Mouse (Mus musculus) kidney, embryonic 15.5 days (tissue): ENCODE data around the gene Cabin1. TPM values are rescaled to one million over a fixed set of nuclear protein-coding genes. Genes with fewer than 3 reads are reported as not detected.

Experiments
- ATAC-seq: fragments of 200-750 bp; cut with Nextera tagmentation; replicated peaks from 2 replicates; pipeline ENCODE4 v1.8.0; 2017; ENCODE audit warnings: moderate TSS enrichment; ENCODE audit not compliant: low FRiP score
- H3K27ac ChIP-seq: fragments of 300-500 bp; sonication (generic); 2 replicates; pipeline ENCODE4 v1.5.1; 2015; ENCODE audit warnings: mild to moderate bottlenecking, inconsistent platforms
- H3K27me3 ChIP-seq: fragments of 300-500 bp; sonication (generic); 2 replicates; pipeline ENCODE4 v1.6.1; 2015; ENCODE audit warnings: inconsistent platforms
- H3K36me3 ChIP-seq: fragments of 300-500 bp; sonication (generic); 2 replicates; pipeline ENCODE4 v1.6.1; 2015; ENCODE audit warnings: inconsistent platforms
- H3K4me1 ChIP-seq: fragments of 300-500 bp; sonication (generic); 2 replicates; pipeline ENCODE4 v1.6.1; 2015; ENCODE audit warnings: inconsistent platforms
- H3K4me2 ChIP-seq: fragments of 300-500 bp; sonication (generic); 2 replicates; pipeline ENCODE4 v1.6.1; 2015; ENCODE audit warnings: moderate library complexity, mild to moderate bottlenecking, inconsistent platforms
- H3K4me3 ChIP-seq: fragments of 300-500 bp; sonication (generic); replicated peaks from 2 replicates; pipeline ENCODE4 v1.5.1; 2015; ENCODE audit warnings: mild to moderate bottlenecking, inconsistent platforms
- H3K9ac ChIP-seq: fragments of 300-500 bp; sonication (generic); 2 replicates; pipeline ENCODE4 v1.6.1; 2015; ENCODE audit warnings: mild to moderate bottlenecking, inconsistent platforms
- H3K9me3 ChIP-seq: fragments of 300-500 bp; sonication (generic); replicated peaks from 2 replicates; pipeline ENCODE4 v1.6.1; 2016; ENCODE audit warnings: inconsistent platforms
- WGBS: fragments of 180-500 bp; shearing (Covaris S2); methylation state at CpG from one replicate; pipeline ENCODE4 v1.1.7; 2015; ENCODE audit warnings: mixed read lengths; 5-methylcytosine and 5-hydroxymethylcytosine counted together
- polyA plus RNA-seq: library from polyadenylated mRNA; unstranded; fragments of >200 nt; fragmentation: Nextera tagmentation; extraction: Ambion mirVana; gene quantifications from 2 replicates; pipeline ENCODE4 v1.2.1, GENCODE M21; 2015

The Cabin1 gene
- polyA plus RNA-seq, 1 experiment from 2014 or later, result 35.1 TPM

DNA sequence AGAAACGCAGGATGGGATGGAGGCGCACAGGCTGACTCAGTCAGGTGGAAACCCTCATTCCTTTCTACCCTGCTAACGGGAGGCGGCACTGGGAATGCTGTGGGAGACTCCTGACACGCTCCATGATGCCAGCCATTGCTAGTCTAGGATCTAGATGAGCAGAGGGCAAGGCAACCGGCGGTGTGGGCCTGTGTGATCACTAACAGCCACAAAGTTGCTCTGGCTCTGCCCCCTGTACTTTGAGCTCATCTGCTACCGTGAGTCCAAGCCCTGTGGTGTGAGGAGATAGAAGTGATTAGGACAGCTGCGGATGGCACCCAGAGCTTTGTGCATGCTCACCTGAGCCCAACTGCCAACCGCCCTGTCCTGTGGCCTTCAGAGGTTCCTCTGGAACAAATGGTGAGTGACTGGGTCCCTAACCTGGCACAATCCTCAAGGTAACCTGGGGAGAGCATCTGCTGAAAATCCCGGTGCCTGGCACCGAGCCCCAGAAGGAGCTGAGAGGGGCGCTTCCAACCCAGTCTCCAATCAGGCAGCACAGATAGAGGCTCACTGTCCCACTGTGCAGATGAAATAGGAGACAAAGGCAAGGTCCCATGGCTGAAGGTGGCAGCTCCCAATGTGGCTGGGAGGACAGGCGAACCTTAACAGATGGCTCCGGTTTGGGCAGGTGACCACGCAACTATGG is 112.6 kb downstream of the Cabin1 start:
- no peak overlapping the region for H3K4me3 ChIP-seq
- no peaks in the 10 kb centered on the region for H3K27me3 ChIP-seq
- H3K36me3 ChIP-seq, result peaks cover 92% of the 10 kb centered on the region
- no peaks in the 10 kb centered on the region for H3K9me3 ChIP-seq
- 92% methylated on average over 16 of the region's 16 CpGs for WGBS
- ATAC-seq, result no peak; the same call in 1 of the 2 replicates
- no peaks in the 10 kb centered on the region for H3K4me1 ChIP-seq
- H3K4me2 ChIP-seq, result no peak overlapping the region
- no peak overlapping the region for H3K9ac ChIP-seq
- no peak overlapping the region for H3K27ac ChIP-seq

DNA sequence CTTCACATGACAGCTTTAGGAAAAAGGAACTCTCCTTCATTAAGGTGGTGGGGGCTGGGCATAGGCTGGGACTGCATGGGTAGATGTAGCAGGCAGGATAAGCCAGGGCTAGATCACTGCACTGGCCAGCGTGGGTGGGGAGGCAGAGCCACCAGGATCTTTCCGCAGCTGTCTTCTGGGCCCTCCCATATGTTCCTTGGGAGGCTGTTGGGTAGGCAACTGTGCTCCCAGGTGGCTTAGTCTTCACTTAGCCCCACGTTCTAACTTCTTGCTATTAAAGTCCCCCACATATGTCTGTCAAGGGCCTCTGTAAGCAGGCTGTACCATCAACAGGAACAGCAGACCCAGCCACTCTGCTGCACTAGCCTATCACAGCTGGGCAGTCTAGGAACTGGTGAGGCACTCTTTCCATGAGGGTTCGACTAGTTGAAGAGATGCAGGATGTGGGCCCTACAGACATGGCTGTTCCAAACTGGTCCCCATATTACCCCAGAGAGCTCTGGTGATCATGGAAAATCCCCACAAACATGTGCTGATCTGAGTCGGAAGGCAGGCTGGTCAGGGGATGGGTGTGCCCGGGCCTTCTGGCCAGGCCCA is 113.7 kb downstream of the Cabin1 start:
- H3K4me3 ChIP-seq, result no peak overlapping the region
- H3K27ac ChIP-seq, result no peak overlapping the region
- peaks cover 87% of the 10 kb centered on the region for H3K36me3 ChIP-seq
- H3K9ac ChIP-seq, result no peak overlapping the region
- no peak overlapping the region for H3K4me2 ChIP-seq
- WGBS, result 94% methylated on average over 6 of the region's 6 CpGs
- no peak for ATAC-seq
- no peaks in the 10 kb centered on the region for H3K9me3 ChIP-seq
- H3K4me1 ChIP-seq, result no peaks in the 10 kb centered on the region
- H3K27me3 ChIP-seq, result no peaks in the 10 kb centered on the region

DNA sequence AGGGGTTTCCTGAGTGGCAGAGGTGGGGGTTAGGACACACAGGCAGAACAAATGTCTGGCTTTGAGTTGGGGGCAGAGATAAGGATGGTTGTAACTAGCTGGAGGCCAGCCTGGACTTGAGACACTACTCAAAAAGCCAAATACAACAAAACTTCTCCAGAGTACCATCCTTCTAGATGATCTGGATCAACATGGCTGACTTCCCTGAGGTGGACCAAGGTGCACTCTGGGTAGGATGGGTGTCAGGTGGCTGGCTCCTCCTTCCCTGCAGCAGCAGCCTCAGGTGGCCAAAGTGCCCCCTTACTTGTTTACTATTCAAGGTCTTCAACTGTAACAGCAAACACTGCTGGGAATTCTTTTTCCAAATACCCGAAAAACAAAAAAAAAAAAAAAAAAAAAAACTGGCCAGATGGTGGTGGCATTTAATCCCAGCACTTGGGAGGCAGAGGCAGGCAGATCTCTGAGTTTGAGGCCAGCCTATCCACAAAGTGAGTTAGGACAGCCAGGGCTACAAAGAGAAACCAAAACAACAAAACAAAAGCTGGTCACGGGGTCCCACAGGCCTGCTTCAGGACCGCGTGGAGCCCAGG is 114.6 kb downstream of the Cabin1 start:
- Histone ChIP-seq H3K27ac (no peak overlapping the region), H3K9ac (no peak overlapping the region), H3K4me3 (no peak overlapping the region), H3K4me1 (peaks cover 3% of the 10 kb centered on the region; the same call in 1 of the 2 replicates), H3K36me3 (peaks cover 78% of the 10 kb centered on the region), H3K4me2 (no peak overlapping the region), H3K27me3 (no peaks in the 10 kb centered on the region), H3K9me3 (no peaks in the 10 kb centered on the region)
- ATAC-seq, result no peak
- WGBS, result 97% methylated on average over 4 of the region's 4 CpGs

DNA sequence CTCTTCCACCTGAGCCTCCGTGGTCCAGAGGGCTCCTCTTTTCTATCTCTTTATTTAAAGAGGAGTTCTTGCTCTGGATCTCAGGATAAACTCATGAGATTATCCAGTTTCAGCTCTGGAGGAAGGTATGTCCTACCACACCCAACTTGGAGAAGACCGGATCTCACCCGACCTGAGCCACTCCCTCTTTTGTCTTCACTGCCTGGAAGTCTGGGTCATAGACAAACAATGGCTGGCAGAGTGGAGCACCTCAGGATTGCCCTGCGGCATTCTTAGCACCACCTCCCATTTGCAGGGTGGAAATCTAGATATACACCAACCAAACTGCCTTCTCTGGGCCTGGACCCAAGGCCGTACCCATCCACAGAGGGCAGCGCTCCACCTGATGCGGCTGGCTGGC is 115.1 kb downstream of the Cabin1 start:
- Histone ChIP-seq H3K4me1 (peaks cover 8% of the 10 kb centered on the region), H3K4me2 (no peak overlapping the region), H3K27me3 (no peaks in the 10 kb centered on the region), H3K9me3 (no peaks in the 10 kb centered on the region), H3K4me3 (no peak overlapping the region), H3K9ac (no peak overlapping the region), H3K27ac (no peak overlapping the region), H3K36me3 (peaks cover 73% of the 10 kb centered on the region)
- 87% methylated on average over 7 of the region's 7 CpGs for WGBS
- ATAC-seq, result no peak

GRCm38 (mm10) chr10:75648091-75648490 is 116.0 kb downstream of the Cabin1 start:
- no peak overlapping the region for H3K27ac ChIP-seq
- peaks cover 17% of the 10 kb centered on the region for H3K4me1 ChIP-seq
- no peak for ATAC-seq
- no peaks in the 10 kb centered on the region for H3K27me3 ChIP-seq
- no peak overlapping the region for H3K9ac ChIP-seq
- H3K9me3 ChIP-seq, result no peaks in the 10 kb centered on the region
- WGBS, result 87% methylated on average over 6 of the region's 6 CpGs
- no peak overlapping the region for H3K4me2 ChIP-seq
- H3K36me3 ChIP-seq, result peaks cover 64% of the 10 kb centered on the region
- no peak overlapping the region for H3K4me3 ChIP-seq

- no peak for ATAC-seq
- Histone ChIP-seq H3K36me3 (peaks cover 57% of the 10 kb centered on the region), H3K9me3 (no peaks in the 10 kb centered on the region), H3K4me3 (no peak overlapping the region), H3K4me1 (peaks cover 23% of the 10 kb centered on the region), H3K27me3 (no peaks in the 10 kb centered on the region), H3K4me2 (no peak overlapping the region), H3K9ac (no peak overlapping the region), H3K27ac (no peak overlapping the region)
- WGBS, result 99% methylated on average over 3 of the region's 3 CpGs
Observed at GRCm38 (mm10) chr10:75647362-75647761, 116.8 kb downstream of the Cabin1 start.

GRCm38 (mm10) chr10:75646406-75646805 is 117.7 kb downstream of the Cabin1 start:
- peaks cover 47% of the 10 kb centered on the region for H3K36me3 ChIP-seq
- WGBS, result 96% methylated on average over 6 of the region's 6 CpGs
- H3K4me1 ChIP-seq, result peaks cover 23% of the 10 kb centered on the region
- H3K9me3 ChIP-seq, result no peaks in the 10 kb centered on the region
- H3K4me3 ChIP-seq, result no peak overlapping the region
- ATAC-seq, result no peak
- no peak overlapping the region for H3K4me2 ChIP-seq
- no peaks in the 10 kb centered on the region for H3K27me3 ChIP-seq
- H3K27ac ChIP-seq, result no peak overlapping the region
- no peak overlapping the region for H3K9ac ChIP-seq

- Histone ChIP-seq H3K9ac (no peak overlapping the region), H3K36me3 (peaks cover 40% of the 10 kb centered on the region), H3K4me2 (no peak overlapping the region), H3K9me3 (no peaks in the 10 kb centered on the region), H3K27me3 (no peaks in the 10 kb centered on the region), H3K4me1 (peaks cover 23% of the 10 kb centered on the region), H3K4me3 (no peak overlapping the region), H3K27ac (no peak overlapping the region)
- WGBS, result 91% methylated on average over 8 of the region's 8 CpGs
- ATAC-seq, result no peak
Observed at GRCm38 (mm10) chr10:75645616-75646015, 118.5 kb downstream of the Cabin1 start.

DNA sequence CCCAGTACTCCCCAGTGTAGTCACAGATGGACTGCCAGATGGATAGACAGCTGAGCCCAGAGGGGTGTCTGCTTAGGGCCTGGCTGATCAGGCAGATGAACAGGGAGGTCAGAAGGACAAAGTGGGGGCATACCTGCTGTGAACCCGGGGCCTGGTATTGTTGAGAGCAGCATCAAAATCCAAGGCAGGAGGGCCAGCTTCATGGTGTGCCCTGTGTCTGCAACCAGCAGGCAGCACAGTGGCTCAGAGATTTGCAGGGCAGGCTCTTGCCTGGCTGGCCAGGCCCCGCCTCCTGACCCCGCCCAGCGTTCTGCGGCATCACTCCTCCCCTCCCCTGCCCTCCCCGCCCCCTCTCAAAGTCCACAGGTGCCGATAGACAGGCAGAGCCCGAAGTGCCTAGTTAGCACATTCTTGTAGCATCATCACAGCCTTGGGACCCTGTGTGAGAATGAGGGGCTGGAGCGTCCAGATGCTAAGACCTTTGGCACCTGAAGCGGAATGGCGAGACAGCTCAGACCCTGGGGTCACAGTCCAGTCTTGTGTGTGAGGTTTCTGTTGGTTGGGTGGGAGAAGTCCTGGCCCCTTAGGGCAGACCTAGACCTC is 120.3 kb downstream of the Cabin1 start, which contains the start of gene Susd2:
Susd2 (minus strand) TSS at position 268 of the 603 bp plus-strand sequence.
- peak; percentile 84 for ATAC-seq
- Histone ChIP-seq H3K27me3 (no peaks in the 10 kb centered on the region), H3K9me3 (no peaks in the 10 kb centered on the region), H3K36me3 (peaks cover 23% of the 10 kb centered on the region), H3K4me1 (peaks cover 23% of the 10 kb centered on the region), H3K4me2 (peak within 1 kb of the TSS; percentile 42), H3K9ac (peak within 1 kb of the TSS; percentile 10; the same call in 1 of the 2 replicates), H3K27ac (peak within 1 kb of the TSS; percentile 78), H3K4me3 (0 out of 2 replicates have a peak within 1 kb of the TSS, but pooled peaks have one; percentile 0)
- WGBS, result 4% methylated on average over 11 of the region's 11 CpGs

GRCm38 (mm10) chr10:75642891-75643290 is 121.2 kb downstream of the Cabin1 start:
- Histone ChIP-seq H3K4me2 (peak overlapping the region; percentile 42), H3K4me1 (peaks cover 23% of the 10 kb centered on the region), H3K4me3 (no peak overlapping the region), H3K36me3 (peaks cover 19% of the 10 kb centered on the region), H3K27me3 (no peaks in the 10 kb centered on the region), H3K9ac (0 out of 2 replicates have a peak overlapping the region, but pooled peaks have one; percentile 7), H3K9me3 (no peaks in the 10 kb centered on the region), H3K27ac (no peak overlapping the region)
- WGBS, result 84% methylated on average over 2 of the region's 2 CpGs
- no peak for ATAC-seq

- no peak overlapping the region for H3K4me2 ChIP-seq
- WGBS, result 80% methylated on average over 9 of the region's 9 CpGs
- no peak for ATAC-seq
Observed at GRCm38 (mm10) chr10:75642436-75642835, 121.7 kb downstream of the Cabin1 start.

GRCm38 (mm10) chr10:75641721-75642222 is 122.4 kb downstream of the Cabin1 start:
- Histone ChIP-seq H3K27ac (no peak overlapping the region), H3K9ac (no peak overlapping the region), H3K4me2 (no peak overlapping the region), H3K4me3 (no peak overlapping the region), H3K9me3 (no peaks in the 10 kb centered on the region), H3K27me3 (no peaks in the 10 kb centered on the region), H3K4me1 (peaks cover 23% of the 10 kb centered on the region), H3K36me3 (peaks cover 8% of the 10 kb centered on the region; the same call in 1 of the 2 replicates)
- WGBS, result 90% methylated on average over 7 of the region's 7 CpGs
- ATAC-seq, result no peak

More at GRCm38 (mm10) chr10:75642436-75642835, 121.7 kb downstream of the Cabin1 start:
- no peaks in the 10 kb centered on the region for H3K27me3 ChIP-seq
- no peak overlapping the region for H3K9ac ChIP-seq
- H3K9me3 ChIP-seq, result no peaks in the 10 kb centered on the region
- H3K27ac ChIP-seq, result no peak overlapping the region
- H3K36me3 ChIP-seq, result peaks cover 14% of the 10 kb centered on the region
- H3K4me1 ChIP-seq, result peaks cover 23% of the 10 kb centered on the region
- no peak overlapping the region for H3K4me3 ChIP-seq
